Mouse (Mus musculus) yolk sac, embryonic 10.5 days (tissue): ENCODE measurements at regions not wholly inside any gene's neighbourhood (a gene's known extent, or its start where the extent isn't known, plus 50 kb on each side); places are given as distances from the start of the nearest gene placed in this dataset.

Experiments used
- DNase-seq: peaks from one replicate; pipeline ENCODE4 v3.0.0-alpha.2; 2017; ENCODE audit warnings: low spot score

GRCm38 (mm10) chr10:9295269-9295668 lies 379.7 kb downstream of the Samd5 start:
- no peak for DNase-seq

DNA sequence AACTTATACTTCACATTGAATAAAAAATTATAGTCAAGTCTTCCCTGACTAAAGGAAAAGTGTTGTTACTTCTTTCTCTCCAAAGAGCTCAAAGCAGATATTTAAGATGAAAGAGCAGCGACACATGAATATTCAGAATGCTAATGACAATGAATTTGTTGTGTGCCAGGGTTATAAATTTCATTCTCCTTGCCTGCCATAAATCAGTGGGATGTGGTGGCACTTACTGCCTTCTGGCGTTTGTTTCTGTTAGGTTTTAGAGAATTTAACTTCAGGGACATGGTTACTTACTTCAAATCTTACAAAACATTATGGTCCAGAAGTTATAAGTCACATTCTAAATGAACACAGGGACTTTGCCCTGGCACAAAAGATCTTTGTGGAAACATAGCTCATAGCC lies 380.4 kb downstream of the Samd5 start:
- DNase-seq: no peak

DNA sequence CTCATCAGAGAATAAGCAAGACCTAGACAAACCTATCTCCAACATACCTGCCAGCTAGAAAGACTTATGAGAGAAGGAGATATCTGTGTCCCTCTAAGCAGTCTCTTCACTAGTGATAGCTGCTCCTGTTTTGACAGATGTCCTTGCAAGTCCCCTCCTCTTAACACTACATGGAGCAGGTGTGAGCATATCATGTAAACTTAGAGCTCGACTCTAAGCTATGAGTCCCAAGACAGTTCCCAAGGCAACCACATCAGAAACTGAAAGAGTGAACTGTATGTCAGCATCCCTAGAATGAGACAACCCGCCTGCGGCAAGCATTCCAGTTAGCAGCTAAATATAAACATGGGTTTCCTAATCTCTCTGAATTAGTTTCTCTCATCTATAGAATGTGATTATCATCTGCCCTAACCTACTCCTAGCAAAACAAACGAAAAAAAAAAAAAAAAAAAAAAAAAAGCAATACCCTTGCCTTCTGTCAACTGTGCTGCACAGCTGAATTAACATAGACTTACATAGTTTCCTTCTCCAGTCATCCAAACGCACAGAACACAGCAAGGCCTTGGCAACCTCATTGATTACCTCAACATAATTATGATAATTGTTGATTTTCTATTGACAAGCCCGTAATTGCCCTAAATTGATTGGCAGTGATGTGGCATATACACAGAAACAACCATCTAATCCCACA lies 383.4 kb downstream of the Samd5 start:
- no peak for DNase-seq

GRCm38 (mm10) chr10:9272940-9273339 lies 387.1 kb upstream of the Sash1 start:
- DNase-seq: no peak

GRCm38 (mm10) chr10:9272243-9272642 lies 386.4 kb upstream of the Sash1 start:
- DNase-seq: no peak

GRCm38 (mm10) chr10:9265528-9265927 lies 379.7 kb upstream of the Sash1 start:
- DNase-seq: no peak

DNA sequence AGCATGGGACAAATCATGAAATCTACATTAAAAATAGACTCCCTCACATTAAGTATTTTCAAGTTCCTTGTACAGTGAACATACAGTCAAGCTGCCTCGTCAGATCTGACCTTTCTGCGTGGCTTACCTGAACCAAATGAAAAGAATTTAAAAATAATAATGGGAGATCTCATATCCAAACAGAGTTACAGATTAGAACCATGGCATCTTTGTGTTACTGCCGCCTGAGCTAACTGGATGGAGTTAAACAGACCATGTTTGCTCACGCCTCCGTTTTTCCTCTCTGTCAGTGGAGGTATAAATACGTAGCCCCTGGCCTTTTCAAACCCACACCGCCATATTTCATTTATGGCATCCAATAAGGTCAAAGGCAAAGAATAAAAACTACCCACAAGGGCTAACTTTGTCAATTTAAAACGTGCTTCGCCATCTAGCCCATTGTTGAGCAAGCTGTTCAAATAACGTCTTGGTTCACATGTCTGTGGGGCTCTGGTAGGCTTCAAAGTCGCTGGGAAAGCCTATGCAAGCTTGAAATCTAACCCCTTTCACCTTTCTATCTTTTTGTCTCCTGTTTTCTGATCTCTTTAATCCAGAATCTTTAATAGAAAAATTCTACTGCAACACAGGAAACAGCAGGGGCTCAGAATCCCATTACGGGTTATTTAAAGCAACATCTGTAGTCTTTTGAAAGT lies 378.6 kb upstream of the Sash1 start:
- DNase-seq: no peak

GRCm38 (mm10) chr10:9258705-9259104 lies 372.8 kb upstream of the Sash1 start:
- DNase-seq: no peak

DNA sequence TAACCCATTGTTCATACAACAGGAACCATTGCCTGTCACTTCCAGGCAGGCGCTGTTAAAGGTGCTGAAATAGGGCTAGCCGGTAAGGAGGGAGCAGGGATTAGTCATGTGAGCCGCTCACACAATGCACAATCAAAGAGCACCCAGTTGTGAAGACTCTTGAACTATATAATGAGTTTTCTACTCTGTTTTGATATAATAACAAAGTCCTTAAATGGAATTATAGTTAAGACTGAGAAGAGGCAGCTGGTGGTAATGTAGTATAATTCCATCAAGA lies 367.0 kb upstream of the Sash1 start:
- DNase-seq: no peak

DNA sequence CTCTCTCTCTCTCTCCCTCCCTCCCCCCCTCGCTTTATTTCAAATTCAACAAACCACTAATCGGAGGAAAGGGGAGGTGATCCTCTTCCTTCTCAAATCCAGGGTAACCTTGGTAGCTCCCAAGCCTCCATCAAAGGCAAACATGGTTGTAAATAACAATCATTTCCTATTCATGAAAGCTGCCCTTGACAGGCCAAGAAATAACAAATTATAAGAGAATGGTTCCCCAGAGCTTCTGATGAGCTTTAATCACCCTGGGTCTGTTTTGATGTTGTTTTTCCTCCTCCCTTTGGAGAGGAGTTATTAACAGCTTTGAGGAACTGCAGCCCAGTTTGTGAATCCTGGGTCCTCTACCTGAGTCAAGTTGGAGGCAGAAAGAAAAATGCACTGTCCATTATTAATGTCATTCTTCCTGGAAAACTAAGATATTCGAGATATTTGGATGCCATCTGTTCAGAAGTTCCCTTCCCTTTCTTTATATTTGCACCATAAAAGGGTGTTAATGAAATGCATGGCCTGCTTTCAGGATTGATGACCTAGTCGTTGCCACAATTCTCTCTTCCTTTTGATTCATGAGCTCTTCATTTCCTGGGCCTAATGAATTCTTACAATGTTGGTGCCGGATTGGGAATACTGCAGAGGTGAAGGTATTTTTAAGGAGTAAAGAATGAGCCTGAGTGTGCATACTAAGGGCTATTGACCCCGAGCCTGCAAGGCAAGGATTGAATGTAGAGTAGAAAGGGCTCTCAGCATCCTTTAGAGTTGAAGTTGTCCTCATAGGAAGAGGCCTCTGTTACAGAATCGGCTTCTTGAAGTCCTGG lies 366.5 kb upstream of the Sash1 start:
- DNase-seq: no peak

- DNase-seq: no peak
These were observed 357.4 kb upstream of the Sash1 start for GRCm38 (mm10) chr10:9243281-9243618.

DNA sequence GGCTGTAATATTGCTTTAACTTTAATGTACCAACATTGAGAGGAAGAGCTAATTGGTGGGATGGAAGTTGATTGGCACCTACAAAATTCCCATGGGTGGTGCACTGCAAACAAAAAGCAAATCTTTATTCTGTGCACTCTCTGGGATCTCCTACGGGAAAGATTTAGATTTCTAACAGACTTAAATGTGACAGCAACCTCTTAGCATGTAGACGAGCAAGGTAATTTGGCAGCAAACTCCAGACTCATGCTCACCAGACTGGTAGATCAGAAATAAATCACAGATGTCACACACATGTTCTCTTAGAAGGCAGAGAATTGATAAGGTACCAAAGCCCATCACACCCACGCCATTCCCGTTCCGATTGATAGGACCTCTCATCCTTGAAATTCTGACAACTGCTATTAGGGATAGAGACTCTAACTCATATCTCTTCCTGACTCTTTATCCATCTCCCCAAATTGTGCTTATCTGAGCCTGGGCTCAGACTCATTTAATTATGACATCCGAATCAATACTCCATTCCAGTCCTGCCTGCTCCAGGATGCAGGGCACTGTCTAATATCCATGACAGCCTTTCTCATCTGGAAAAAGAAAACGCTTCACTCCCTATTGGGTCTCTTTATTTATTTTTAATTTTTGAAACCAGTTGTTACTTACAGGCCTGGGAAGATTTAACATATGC lies 356.9 kb upstream of the Sash1 start:
- DNase-seq: no peak

DNA sequence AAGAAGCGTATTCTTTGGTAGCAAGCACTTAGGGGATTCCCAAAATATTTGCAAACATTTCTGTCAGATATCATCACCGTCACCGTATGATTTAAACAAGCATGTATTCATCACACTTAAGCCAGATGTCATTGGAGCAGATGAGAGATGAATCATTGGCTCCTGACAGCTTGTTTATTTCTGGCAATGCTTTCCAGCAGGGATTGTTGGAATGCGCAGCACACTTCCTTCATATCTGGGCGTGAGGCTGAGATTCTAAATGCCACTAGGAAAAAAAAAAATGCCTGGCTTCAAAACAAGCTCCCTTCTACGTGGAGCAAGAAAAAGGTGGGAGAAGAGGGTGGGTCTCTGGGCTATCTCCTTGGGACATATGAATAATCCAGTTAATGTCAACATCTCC lies 354.1 kb upstream of the Sash1 start:
- peak; percentile 16 for DNase-seq

GRCm38 (mm10) chr10:9231751-9232150 lies 345.9 kb upstream of the Sash1 start:
- DNase-seq: no peak

DNA sequence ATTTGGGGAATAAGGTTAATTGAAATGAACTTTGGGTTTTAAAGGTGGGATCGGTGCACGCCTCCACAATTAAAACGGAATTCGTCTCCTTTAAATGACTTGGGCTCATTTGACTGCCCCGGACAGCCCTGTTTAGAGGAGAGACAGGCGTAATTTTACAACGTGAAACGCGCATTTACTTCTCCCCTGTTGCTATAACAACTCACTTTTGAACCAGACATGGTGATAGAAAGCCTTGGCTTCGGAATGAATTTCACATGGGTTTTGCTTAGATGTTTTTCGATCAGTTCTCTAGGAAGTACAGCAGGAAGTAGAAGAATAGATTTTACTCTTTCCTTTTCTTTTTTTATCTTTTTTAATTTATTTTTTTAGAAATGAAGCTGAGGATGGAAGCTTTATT lies 343.2 kb upstream of the Sash1 start:
- DNase-seq: no peak

DNA sequence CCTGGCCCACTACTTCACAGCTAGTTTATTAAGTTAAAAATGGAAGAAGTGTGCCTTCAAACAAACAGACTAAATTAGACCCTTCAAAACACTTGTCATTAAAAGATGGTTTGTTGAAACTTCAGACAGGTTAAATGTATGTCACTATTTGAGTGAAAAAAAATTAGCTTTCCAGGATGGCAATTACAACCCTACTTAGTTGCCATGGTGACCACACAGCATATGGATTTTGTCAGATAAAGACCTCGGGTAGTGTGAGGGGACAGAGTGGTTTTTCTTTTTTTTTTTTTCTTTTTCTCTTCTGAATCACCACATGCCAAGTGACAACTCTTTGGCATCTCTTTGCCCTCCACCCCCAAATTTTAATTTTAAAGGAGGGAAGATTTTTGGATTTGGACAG lies 341.5 kb upstream of the Sash1 start:
- DNase-seq: no peak

DNA sequence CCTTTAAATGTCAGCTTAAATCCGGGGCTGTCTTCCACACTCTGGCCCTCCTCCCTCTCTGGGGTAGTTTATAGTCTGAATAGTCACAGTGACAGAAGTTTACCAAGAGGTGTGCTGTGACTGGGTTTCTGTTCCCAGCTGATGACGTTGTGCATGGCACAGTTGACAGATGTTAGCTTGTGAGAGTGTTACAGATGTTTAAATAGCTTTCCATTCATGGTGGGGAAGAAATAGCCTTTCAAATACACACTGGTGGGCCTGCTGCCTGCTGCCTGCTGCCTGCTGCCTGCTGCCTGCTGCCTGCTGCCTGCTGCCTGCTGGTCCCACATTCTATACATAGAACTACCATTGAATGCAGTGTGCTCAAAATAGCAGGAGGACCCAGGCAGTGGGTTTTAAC lies 324.8 kb upstream of the Sash1 start:
- DNase-seq: no peak

DNA sequence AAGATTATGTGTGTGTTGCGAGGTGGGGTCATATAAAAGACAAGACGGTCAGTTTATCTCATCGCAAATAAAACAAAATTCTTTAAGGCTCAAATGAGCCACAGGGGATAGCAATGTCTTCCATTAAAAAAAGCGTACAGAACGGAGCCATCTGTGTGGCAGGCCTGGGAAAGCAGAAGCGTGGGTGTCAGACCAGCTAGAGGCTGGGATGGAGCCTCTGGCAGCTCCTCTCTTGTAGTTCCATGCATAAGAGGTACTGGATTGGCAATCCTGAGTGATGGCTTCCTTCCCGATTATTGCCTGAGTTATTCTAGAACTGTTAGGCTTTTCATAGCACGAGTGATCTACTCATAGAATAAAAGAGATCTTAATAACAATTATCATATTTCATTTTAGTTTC lies 318.2 kb upstream of the Sash1 start:
- DNase-seq: no peak

DNA sequence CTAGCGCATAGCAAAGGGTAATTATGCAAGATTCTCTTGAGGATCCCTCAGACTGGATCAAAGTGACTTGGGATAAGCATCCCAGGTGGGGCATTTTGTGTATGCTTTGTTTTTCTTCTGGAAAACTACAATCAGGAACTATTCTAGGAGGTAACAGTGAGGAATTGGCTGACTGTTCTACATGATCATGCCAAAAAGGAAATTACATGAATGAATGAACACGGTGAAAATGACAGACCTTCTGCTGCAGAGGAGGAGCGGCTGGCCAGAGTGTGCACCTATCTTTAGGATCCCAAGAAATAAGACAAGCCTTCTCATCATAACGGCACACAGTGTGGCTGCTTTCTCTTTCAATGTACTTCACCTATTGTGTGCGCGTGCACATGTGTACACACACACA lies 317.5 kb upstream of the Sash1 start:
- DNase-seq: no peak

- DNase-seq: no peak
These were observed 317.1 kb upstream of the Sash1 start for GRCm38 (mm10) chr10:9202922-9203321.

GRCm38 (mm10) chr10:9174997-9175396 lies 289.1 kb upstream of the Sash1 start:
- no peak for DNase-seq

- no peak for DNase-seq
These were observed 287.6 kb upstream of the Sash1 start for GRCm38 (mm10) chr10:9173509-9173908.

- DNase-seq: no peak
These were observed 282.9 kb upstream of the Sash1 start for GRCm38 (mm10) chr10:9168725-9169124.
